Mouse (Mus musculus) small intestine, adult 2 months (tissue): ENCODE measurements around the gene Apoa2.
"Not testable (repeated sequence)": the region's sequence is repeated elsewhere in the genome, so short reads cannot be mapped to it uniquely, and the experiment has no call there.

Experiments
- CTCF ChIP-seq: fragments of 200-500 bp; IDR thresholded peaks from 2 replicates; pipeline ENCODE4 v1.5.1; 2012; ENCODE audit warnings: low read depth, mild to moderate bottlenecking, control low read depth, inconsistent platforms, low read length, moderate library complexity, mixed read lengths; ENCODE audit not compliant: insufficient replicate concordance, insufficient read length; ENCODE audit errors: extremely low read depth
- POLR2A ChIP-seq: fragments of 200-500 bp; IDR thresholded peaks from 2 replicates; pipeline ENCODE4 v1.6.1; 2012; ENCODE audit warnings: low read depth, mild to moderate bottlenecking, control low read depth, inconsistent platforms, low read length, moderate library complexity

DNA sequence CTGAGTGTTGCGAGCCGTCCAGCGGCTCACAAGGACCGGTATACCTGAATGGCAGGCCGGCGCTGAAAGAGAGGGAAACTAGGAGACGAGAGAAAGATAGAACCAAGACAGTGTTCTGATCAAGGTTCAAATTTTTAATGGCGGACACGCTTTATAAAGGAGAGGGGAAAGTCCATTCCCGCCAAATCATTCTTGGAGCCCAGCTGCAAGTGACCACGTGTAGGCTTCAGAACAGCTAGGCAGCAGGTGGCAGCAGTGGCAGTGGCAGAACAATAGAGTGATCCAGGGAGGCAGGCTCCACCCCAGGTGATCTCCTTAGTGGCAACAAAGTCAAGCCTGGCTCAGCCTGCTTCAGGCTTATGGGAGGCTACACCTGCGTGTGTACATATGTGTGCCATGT, 17.1 kb downstream of the Apoa2 start:
- not testable (repeated sequence) for TF ChIP-seq CTCF, POLR2A
